Mouse (Mus musculus) testis, postnatal 10 days (tissue): ENCODE data around the gene Tmem163.

Source experiments
- DNase-seq: peaks from one replicate; pipeline ENCODE4 v3.0.0; 2021; ENCODE audit warnings: low spot score

Tmem163 gene

GRCm38 (mm10) chr1:127500219-127500618 is 179.1 kb downstream of the Tmem163 start:
- peak; percentile 90 for DNase-seq

- no peak for DNase-seq
Observed at GRCm38 (mm10) chr1:127498746-127499145, 180.6 kb downstream of the Tmem163 start.

- DNase-seq = peak; percentile 80
Observed at GRCm38 (mm10) chr1:127496737-127497543, 182.4 kb downstream of the Tmem163 start.

- DNase-seq = peak; percentile 87
Observed at GRCm38 (mm10) chr1:127487161-127487560, 192.2 kb downstream of the Tmem163 start.

DNA sequence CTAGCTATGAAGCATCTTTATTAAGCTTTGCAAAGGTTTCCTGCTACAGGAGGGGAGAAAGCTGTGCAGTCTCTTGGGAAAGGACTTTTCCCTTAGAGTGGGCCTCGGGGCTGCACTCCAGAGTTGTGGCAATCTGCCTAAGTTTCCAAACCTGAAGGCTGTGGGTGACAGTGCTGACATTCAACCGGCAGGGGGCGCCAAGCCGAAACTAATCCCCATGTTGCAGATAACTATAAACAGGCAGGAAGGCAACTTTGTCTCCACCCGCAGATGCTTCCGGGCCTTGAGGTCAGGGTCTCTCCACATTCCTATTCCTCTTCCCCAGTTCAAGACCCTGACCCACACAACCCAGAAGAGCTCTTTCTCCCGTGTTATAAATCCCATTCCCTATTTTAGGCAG is 194.5 kb downstream of the Tmem163 start:
- peak; percentile 86 for DNase-seq

GRCm38 (mm10) chr1:127484188-127484587 is 195.2 kb downstream of the Tmem163 start:
- peak; percentile 60 for DNase-seq

GRCm38 (mm10) chr1:127482911-127483310 is 196.4 kb downstream of the Tmem163 start:
- no peak for DNase-seq

DNA sequence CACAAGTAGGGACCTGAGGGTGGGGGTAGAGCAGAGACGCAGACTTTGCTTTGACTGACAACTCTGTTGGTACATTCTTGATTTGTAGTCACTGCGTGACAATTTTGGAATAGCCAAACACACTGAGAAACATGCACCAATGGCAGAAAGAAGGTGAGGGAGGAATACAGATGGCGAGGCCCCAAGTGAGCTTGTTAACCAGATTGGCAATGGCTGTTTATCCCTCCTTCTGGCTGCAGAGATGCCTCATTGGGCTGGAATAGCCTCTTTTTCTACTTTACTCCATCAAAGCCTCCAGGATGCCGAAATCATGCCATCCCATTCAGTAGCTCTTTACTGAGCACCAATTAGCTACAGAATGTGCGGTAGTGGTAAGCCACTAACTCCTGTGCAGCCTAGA is 203.6 kb downstream of the Tmem163 start:
- no peak for DNase-seq

GRCm38 (mm10) chr1:127470175-127470574 is 209.2 kb downstream of the Tmem163 start:
- no peak for DNase-seq

DNA sequence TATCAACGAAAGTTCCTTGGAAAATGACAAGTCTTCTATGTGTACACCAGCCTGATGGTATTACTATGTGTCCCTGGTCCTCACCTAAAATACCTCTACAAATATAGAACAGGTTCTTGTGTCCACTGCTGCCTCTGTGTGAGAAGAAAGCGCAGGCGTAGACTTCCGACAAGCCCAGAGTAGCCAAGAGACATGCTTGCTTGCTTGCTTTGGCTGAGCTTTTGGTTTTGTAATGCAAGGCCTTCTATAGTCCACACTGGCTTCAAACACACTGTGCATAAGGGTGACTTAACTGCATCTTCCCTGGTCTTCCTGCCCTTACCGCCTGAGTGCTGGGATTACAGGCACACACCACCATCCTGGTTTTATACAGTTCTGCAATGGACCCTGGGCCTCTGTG is 212.1 kb downstream of the Tmem163 start:
- no peak for DNase-seq

DNA sequence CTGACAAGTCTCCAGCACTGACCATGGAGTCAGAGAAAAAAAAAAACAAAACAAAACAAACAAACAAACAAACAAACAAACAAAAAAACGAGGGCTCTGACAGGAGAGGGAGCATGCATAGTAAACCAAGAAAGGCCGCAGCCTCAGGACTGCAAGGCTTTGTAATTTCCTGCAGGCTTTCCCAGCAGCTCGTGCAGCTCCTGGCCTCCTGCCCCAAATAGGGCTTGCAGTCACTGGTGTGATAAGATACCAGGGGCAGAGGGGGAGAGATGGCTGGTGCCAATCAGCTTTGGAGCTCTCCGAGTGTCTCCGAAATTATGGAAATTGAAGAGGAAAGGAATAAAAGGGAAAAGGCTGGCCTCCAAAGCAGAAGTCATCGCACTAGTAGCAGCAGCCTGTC is 214.1 kb downstream of the Tmem163 start:
- DNase-seq = peak; percentile 63

- DNase-seq = no peak
Observed at GRCm38 (mm10) chr1:127464041-127464440, 215.3 kb downstream of the Tmem163 start.

DNA sequence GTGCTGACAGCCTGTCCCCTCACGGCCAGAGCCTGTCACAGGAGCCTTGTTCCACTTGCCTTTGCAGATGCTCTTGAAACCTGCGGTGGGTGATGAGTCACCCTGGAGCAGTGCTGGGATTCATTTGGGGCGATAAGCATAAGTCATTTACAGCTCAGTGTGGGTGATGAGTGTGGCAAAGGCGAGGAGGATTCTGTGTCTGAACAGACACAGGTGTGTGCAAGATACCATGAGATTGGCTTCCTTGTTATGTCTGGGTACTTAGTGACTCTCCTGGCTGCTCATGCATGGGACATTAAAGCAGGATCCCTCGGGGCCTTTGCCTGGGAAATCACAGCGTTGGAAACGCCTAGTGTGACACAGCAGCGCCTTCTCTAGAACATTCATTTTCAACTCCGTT is 218.3 kb downstream of the Tmem163 start:
- DNase-seq = no peak

DNA sequence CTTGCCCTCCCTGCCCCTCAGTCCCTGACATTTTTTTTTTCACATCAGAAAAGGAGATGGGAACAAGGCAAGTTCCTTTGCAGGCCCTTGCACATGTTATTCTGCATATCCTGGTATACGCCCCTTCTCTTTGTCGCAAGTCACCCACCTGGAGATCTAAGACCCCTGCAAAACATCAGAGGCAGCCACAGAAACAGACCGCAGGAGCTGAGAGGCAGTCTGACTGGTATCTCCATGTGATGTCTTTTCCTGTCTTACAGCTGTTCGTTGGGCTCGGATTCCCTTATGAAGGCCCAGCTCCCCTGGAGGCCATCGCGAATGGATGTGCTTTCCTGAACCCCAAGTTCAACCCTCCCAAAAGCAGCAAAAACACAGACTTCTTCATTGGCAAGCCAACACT is 219.8 kb downstream of the Tmem163 start:
- DNase-seq = no peak

- DNase-seq = peak; percentile 58
Observed at GRCm38 (mm10) chr1:127459015-127459451, 220.3 kb downstream of the Tmem163 start.

GRCm38 (mm10) chr1:127453397-127453796 is 226.0 kb downstream of the Tmem163 start:
- no peak for DNase-seq

- DNase-seq = no peak
Observed at GRCm38 (mm10) chr1:127444836-127445485, 234.4 kb downstream of the Tmem163 start.

DNA sequence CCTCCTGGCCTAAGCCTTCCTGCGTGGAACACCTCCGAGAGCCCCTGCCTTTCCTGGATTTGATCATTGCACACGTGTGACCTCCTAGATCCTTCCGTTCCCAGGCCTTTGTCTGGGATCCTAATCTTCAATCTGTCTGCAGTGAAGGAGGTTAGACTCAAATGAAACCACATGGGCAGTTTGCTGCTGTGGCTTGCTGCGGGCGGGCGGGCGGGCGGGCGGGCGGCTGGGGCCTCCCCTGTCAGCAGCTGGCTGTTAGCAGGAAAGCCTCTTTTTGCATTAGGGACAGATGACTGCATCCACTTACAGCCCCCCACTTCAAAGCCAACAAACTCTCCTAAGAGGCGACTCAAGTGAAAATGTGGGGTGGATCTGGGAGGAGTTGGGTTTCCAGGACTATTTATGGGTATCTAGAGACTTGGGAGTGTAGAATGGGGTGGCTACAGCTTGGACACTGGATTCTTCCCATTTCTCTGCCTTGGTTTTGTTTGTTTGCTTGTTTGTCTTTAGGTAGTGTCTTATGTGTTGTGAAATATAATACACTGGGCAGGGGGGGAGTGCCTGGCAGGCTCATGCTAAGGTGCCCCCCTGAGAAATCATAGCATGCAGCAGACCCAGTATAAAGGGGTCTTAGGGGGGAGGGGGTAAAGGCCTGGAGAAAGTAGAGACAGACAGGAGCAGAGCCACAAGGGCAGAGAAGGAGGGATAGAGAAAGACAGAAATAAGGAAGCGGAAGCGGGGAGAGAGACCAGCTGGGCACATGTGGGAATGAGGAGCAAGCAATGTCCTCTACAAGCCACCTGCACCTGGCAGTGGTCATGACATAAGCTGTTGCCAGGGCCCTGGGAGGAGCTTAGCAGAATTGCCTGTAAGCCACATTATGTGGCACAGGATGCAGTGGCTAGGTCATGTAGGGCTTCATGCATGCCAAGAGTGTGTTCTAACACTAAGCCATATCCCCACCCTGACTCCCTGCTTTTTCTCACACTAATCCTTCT is 236.2 kb downstream of the Tmem163 start:
- no peak for DNase-seq

GRCm38 (mm10) chr1:127441736-127442135 is 237.6 kb downstream of the Tmem163 start:
- DNase-seq = no peak

DNA sequence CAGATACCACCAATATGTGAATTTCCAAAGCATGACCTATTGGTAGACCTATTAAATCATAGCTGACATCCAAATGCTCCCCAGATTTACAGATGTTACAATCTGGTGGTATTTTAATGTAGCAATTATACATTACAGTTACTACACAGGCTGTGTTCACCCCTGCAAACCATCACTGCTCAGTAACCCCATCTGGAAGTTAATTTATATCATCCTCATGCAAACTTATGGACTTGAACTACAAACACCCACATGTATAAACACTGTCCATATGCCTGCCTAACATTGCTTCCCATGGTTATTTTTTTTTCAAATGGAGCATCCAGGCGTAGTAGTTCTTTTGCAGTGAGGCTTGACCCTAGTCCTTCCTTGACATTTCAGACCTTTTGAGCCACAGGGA is 238.3 kb downstream of the Tmem163 start:
- DNase-seq = no peak

GRCm38 (mm10) chr1:127439452-127439891 is 239.9 kb downstream of the Tmem163 start:
- DNase-seq = no peak

- no peak for DNase-seq
Observed at GRCm38 (mm10) chr1:127437091-127437490, 242.3 kb downstream of the Tmem163 start.
